Mouse (Mus musculus): Measurements from ENCODE around the gene Hcrtr1. TPM values are rescaled to one million over a fixed set of nuclear protein-coding genes. Genes with fewer than 3 reads are reported as not detected.

Hcrtr1 gene
- polyA plus RNA-seq, 1 experiment from 2014 or later: 0.94 TPM

GRCm38 (mm10) chr4:130175072-130175711 lies 36.0 kb upstream of the Hcrtr1 start, which contains the start of gene Tinagl1:
TSS of gene Tinagl1 (minus strand) at chr4:130175122.
- Histone ChIP-seq H3K27me3 (peaks cover 40% of the 10 kb centered on the region), H3K4me1 (replicated peaks) (peaks cover 19% of the 10 kb centered on the region), H3K4me2 (replicated peaks) (peak within 1 kb of the TSS; percentile 34; the same call in 1 of the 2 replicates), H3K27ac (no peak within 1 kb of the TSS), H3K4me3 (replicated peaks) (peak within 1 kb of the TSS; percentile 13; the same call in 1 of the 2 replicates), H3K9me3 (no peaks in the 10 kb centered on the region), H3K9ac (replicated peaks) (no peak within 1 kb of the TSS), H3K36me3 (no peaks in the 10 kb centered on the region)
- 2% methylated on average over 14 of the region's 14 CpGs for WGBS
- no peak for ATAC-seq

DNA sequence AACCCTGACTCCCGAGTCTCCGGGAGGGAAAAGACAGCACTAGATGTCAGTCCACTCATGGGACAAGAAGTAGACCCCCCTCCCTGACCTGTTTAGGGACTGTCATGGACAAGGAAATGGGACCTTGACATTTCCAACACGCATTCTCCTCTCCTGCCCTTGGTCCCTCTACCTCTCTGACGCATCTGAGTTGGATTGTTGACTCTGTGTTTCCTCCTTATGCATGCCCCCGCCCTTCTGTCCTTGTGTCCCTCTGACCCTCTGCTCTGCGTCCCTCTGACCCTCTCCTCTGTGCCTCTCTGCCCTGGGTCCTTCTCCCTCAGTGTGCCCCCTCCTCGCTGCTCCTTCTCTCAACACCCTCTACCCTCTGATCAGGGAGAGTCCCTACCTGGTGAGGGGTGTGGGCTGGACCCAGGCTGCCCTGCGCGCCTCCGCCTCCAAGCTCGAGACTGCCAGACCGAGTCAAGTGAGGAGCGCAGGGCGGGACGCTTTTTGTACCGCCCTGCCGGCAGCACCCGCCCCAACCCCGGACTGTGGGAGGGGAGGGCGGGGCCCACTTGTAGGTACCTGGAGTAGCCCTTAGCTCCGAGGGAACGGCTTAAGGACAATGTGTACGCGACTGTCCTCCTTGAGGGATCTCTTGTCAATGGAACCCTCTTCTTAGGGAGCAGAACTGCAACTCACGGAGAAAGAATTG lies 35.3 kb upstream of the Hcrtr1 start:
- Histone ChIP-seq H3K36me3 (no peaks in the 10 kb centered on the region), H3K9ac (replicated peaks) (no peak overlapping the region), H3K9me3 (no peaks in the 10 kb centered on the region), H3K27ac (no peak overlapping the region), H3K4me2 (replicated peaks) (peak overlapping the region; percentile 34; the same call in 1 of the 2 replicates), H3K27me3 (peaks cover 40% of the 10 kb centered on the region), H3K4me3 (replicated peaks) (peak overlapping the region; percentile 13; the same call in 1 of the 2 replicates), H3K4me1 (replicated peaks) (peaks cover 19% of the 10 kb centered on the region)
- 0 out of 2 replicates have a peak, but pooled peaks have one; percentile 27 for ATAC-seq
- 4% methylated on average over 25 of the region's 25 CpGs for WGBS

GRCm38 (mm10) chr4:130173911-130174311 lies 34.8 kb upstream of the Hcrtr1 start:
- peaks cover 19% of the 10 kb centered on the region for H3K4me1 ChIP-seq (replicated peaks)
- H3K27me3 ChIP-seq: peaks cover 40% of the 10 kb centered on the region
- H3K9ac ChIP-seq (replicated peaks): no peak overlapping the region
- no peak overlapping the region for H3K4me2 ChIP-seq (replicated peaks)
- H3K27ac ChIP-seq: no peak overlapping the region
- H3K4me3 ChIP-seq (replicated peaks): no peak overlapping the region
- no peaks in the 10 kb centered on the region for H3K36me3 ChIP-seq
- 51% methylated on average over 19 of the region's 19 CpGs for WGBS
- ATAC-seq: no peak
- no peaks in the 10 kb centered on the region for H3K9me3 ChIP-seq

GRCm38 (mm10) chr4:130173060-130173822 lies 34.1 kb upstream of the Hcrtr1 start:
- peaks cover 26% of the 10 kb centered on the region for H3K4me1 ChIP-seq (replicated peaks)
- 72% methylated on average over 11 of the region's 11 CpGs for WGBS
- no peak overlapping the region for H3K27ac ChIP-seq
- no peak for ATAC-seq
- no peak overlapping the region for H3K4me2 ChIP-seq (replicated peaks)
- H3K9ac ChIP-seq (replicated peaks): no peak overlapping the region
- H3K36me3 ChIP-seq: no peaks in the 10 kb centered on the region
- no peaks in the 10 kb centered on the region for H3K9me3 ChIP-seq
- H3K4me3 ChIP-seq (replicated peaks): no peak overlapping the region
- H3K27me3 ChIP-seq: peaks cover 40% of the 10 kb centered on the region

- no peak overlapping the region for H3K27ac ChIP-seq
- WGBS: 74% methylated on average over 9 of the region's 11 CpGs
Measured at GRCm38 (mm10) chr4:130171951-130172765, 33.0 kb upstream of the Hcrtr1 start.

DNA sequence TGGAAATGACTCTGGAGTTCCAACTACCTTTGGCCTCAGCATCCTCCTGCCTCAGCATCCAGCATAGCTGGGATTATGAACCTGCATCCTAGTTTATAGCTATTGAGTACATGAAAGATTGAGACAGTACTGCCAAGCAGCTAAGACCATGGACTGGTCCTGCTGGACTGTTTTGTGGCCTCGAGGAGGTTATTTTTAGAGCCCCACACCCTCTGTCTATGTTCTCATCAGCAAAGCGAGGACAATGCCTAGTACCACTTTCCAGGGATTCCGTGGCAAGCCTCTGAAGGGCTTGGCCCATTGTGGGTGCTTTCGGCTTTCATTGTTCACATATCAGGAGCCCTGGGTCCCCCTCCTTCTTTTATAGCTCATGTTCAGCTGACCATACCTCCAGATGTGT lies 31.2 kb upstream of the Hcrtr1 start:
- Histone ChIP-seq H3K4me3 (replicated peaks) (no peak overlapping the region), H3K4me2 (replicated peaks) (no peak overlapping the region), H3K27me3 (peaks cover 43% of the 10 kb centered on the region), H3K9me3 (no peaks in the 10 kb centered on the region), H3K9ac (replicated peaks) (no peak overlapping the region), H3K36me3 (no peaks in the 10 kb centered on the region), H3K27ac (no peak overlapping the region), H3K4me1 (replicated peaks) (peaks cover 29% of the 10 kb centered on the region)
- no peak for ATAC-seq
- 85% methylated on average over 4 of the region's 4 CpGs for WGBS

More at GRCm38 (mm10) chr4:130171951-130172765, 33.0 kb upstream of the Hcrtr1 start:
- no peak overlapping the region for H3K4me3 ChIP-seq (replicated peaks)
- H3K36me3 ChIP-seq: no peaks in the 10 kb centered on the region
- H3K4me2 ChIP-seq (replicated peaks): no peak overlapping the region
- H3K4me1 ChIP-seq (replicated peaks): peaks cover 33% of the 10 kb centered on the region
- H3K9ac ChIP-seq (replicated peaks): no peak overlapping the region
- peaks cover 45% of the 10 kb centered on the region for H3K27me3 ChIP-seq
- no peaks in the 10 kb centered on the region for H3K9me3 ChIP-seq
- ATAC-seq: no peak

- no peak overlapping the region for H3K27ac ChIP-seq
- peaks cover 40% of the 10 kb centered on the region for H3K27me3 ChIP-seq
- H3K4me2 ChIP-seq (replicated peaks): no peak overlapping the region
- peaks cover 20% of the 10 kb centered on the region for H3K4me1 ChIP-seq (replicated peaks)
- no peaks in the 10 kb centered on the region for H3K9me3 ChIP-seq
- no peak overlapping the region for H3K4me3 ChIP-seq (replicated peaks)
- 87% methylated on average over 16 of the region's 16 CpGs for WGBS
- H3K36me3 ChIP-seq: no peaks in the 10 kb centered on the region
- no peak for ATAC-seq
- H3K9ac ChIP-seq (replicated peaks): no peak overlapping the region
Measured at GRCm38 (mm10) chr4:130169411-130169971, 30.3 kb upstream of the Hcrtr1 start.

- ATAC-seq: peak; percentile 57
- Histone ChIP-seq H3K4me1 (replicated peaks) (peaks cover 17% of the 10 kb centered on the region), H3K4me3 (replicated peaks) (no peak overlapping the region), H3K27me3 (peaks cover 40% of the 10 kb centered on the region), H3K4me2 (replicated peaks) (no peak overlapping the region), H3K9ac (replicated peaks) (no peak overlapping the region; the same call in 1 of the 2 replicates), H3K36me3 (no peaks in the 10 kb centered on the region), H3K9me3 (no peaks in the 10 kb centered on the region), H3K27ac (no peak overlapping the region)
- WGBS: 31% methylated on average over 16 of the region's 16 CpGs
Measured at GRCm38 (mm10) chr4:130168280-130169183, 29.4 kb upstream of the Hcrtr1 start.

- no peaks in the 10 kb centered on the region for H3K36me3 ChIP-seq
- H3K4me2 ChIP-seq (replicated peaks): peak overlapping the region; percentile 26; the same call in 1 of the 2 replicates
- H3K9me3 ChIP-seq: no peaks in the 10 kb centered on the region
- peak overlapping the region; percentile 5; the same call in 1 of the 2 replicates for H3K4me3 ChIP-seq (replicated peaks)
- no peak overlapping the region for H3K27ac ChIP-seq
- peaks cover 40% of the 10 kb centered on the region for H3K27me3 ChIP-seq
- WGBS: 48% methylated on average over 9 of the region's 9 CpGs
- peaks cover 25% of the 10 kb centered on the region for H3K4me1 ChIP-seq (replicated peaks)
- no peak overlapping the region; the same call in 1 of the 2 replicates for H3K9ac ChIP-seq (replicated peaks)
- ATAC-seq: no peak
Measured at GRCm38 (mm10) chr4:130167814-130168213, 28.7 kb upstream of the Hcrtr1 start.

DNA sequence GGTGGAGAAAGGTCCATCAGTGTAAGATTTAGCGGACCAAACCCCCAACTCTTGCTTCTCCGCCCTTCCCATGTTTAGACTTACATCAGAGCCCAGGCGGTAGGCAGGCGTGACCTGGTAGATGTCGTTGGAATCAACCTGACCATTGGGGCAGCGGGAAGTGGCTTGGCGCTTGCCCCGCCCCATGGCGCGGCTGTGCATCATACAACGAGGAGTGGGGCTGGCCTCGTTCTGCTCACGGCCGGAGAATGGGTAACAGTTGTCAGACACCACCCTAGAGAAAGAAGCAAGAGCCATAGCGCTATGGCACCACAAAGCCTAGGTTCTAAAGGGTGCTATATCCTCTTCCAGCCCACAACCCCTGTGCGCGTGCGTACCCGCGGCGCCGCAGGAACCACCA lies 28.2 kb upstream of the Hcrtr1 start:
- no peaks in the 10 kb centered on the region for H3K9me3 ChIP-seq
- H3K4me1 ChIP-seq (replicated peaks): peaks cover 26% of the 10 kb centered on the region
- no peak overlapping the region for H3K9ac ChIP-seq (replicated peaks)
- no peaks in the 10 kb centered on the region for H3K36me3 ChIP-seq
- peak overlapping the region; percentile 26; the same call in 1 of the 2 replicates for H3K4me2 ChIP-seq (replicated peaks)
- WGBS: 53% methylated on average over 22 of the region's 22 CpGs
- H3K4me3 ChIP-seq (replicated peaks): peak overlapping the region; percentile 5; the same call in 1 of the 2 replicates
- no peak overlapping the region for H3K27ac ChIP-seq
- H3K27me3 ChIP-seq: peaks cover 44% of the 10 kb centered on the region
- ATAC-seq: no peak
